Mouse (Mus musculus): ENCODE data around the gene Vmn1r237.

Gene Vmn1r237

DNA sequence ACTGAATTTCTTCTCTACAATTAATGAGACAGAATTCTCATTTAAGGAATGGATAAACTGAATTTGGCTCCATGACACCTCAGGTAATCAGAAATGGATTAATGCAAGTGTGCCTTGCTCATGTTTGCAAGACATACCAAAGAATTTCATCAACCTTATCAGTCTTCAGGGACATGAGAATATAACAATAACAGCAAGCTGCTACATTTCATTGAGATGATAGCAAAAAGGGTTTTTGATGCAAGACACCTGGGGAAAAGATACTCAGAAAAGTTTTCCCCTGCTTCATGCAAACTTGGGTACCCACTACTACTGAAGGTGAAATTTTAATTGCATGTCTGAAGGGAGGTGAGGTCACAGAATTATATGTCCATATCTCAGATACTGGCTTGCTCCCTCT is at the start of gene Vmn1r237:
Gene Vmn1r237 (plus strand): TSS at position 301 of the 400 bp plus-strand sequence.
- DNase-seq, result no peak

DNA sequence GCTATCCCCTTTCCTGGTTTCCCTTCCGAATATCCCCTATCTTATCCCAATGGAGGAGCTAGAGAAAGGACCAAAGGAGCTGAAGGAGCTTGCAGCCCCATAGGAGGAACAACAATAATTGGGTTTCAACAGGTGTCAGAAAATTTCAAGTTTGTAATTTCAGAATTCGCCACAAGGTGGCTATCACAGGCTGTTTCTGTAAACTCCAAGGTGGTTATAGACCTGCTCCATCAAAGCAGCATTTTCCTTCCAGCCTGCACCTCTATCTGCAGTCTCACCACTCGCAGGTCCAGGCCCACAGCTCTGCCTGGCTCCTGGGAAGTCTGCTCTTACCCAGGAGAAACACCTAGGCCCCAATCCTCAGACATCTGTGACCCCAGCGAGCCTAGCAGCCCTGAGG is 39.6 kb upstream of the Vmn1r237 start:
- DNase-seq, result peak; percentile 69 to 83

- no peak for DNase-seq
Measured at GRCm38 (mm10) chr17:21282642-21283041, 29.0 kb upstream of the Vmn1r237 start, which contains the start of gene Vmn1r236. Gene Vmn1r236, plus strand, starts transcription at chr17:21282942.

- no peak for DNase-seq
Measured at GRCm38 (mm10) chr17:21284395-21284794, 27.3 kb upstream of the Vmn1r237 start.

DNA sequence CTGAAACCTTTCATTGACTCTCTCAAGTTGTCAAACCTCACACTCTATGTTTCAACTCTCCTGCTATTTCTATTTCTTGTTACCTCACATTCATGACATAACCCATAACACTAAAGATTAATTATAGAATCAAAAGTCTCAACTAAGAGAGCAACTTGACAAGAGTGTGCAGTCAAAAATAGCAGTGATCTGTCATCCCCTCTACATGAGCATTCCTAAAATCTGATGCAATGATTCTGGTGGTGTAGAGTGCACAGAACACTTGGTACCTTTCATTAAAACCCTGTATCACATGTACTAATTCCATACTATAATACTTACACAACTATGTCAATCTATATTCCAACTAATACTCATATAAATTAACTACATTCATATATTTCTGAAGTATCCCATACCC is 22.0 kb upstream of the Vmn1r237 start:
- no peak for DNase-seq

Data from cerebellum, postnatal 14 days (tissue).